Mouse (Mus musculus): Measurements from ENCODE around the gene Tcl1b1. TPM values are rescaled to one million over a fixed set of nuclear protein-coding genes. Genes with fewer than 3 reads are reported as not detected.
"Not testable (repeated sequence)": the region's sequence is repeated elsewhere in the genome, so short reads cannot be mapped to it uniquely, and the experiment has no call there.

The Tcl1b1 gene
- total and polyA plus RNA-seq, 2 experiments from 2014 or later = not detected

DNA sequence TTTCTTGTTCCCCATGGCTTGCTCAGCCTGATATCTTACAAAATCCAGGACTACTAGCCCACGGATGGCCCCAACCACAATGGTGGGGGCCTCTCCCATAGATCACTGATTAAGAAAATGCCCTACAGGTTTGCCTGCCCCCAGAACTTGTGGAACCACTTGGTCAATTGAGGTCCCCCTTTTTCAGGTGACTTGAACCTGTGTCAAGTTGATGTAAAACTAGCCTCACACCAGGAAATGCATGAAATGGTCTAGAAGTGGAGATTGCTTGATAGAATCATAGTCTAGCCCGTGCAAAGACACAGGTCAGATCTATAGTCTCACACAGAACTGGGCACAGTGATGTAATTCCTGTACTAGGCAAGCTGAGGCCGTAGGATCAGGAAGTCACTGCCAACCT, 13.8 kb upstream of the Tcl1b1 start, which contains the start of gene Tcl1b2:
TSS of gene Tcl1b2 (plus strand) at position 301 of the 400 bp plus-strand sequence.
- WGBS = 73% methylated on average over 3 of the region's 3 CpGs
- Histone ChIP-seq H3K27me3 (ENCODE audit: insufficient read depth, low read length) (no peaks in the 10 kb centered on the region), H3K27ac (ENCODE audit: low read depth, low read length) (no peak within 1 kb of the TSS), H3K36me3 (ENCODE audit: insufficient read depth, low read length) (no peaks in the 10 kb centered on the region), H3K4me2 (ENCODE audit: low read depth, low read length, poor library complexity, severe bottlenecking) (no peak within 1 kb of the TSS), H3K9ac (replicated peaks; ENCODE audit: low read length, poor library complexity, severe bottlenecking) (no peak within 1 kb of the TSS), H3K4me1 (ENCODE audit: insufficient read depth, low read length) (no peaks in the 10 kb centered on the region), H3K4me3 (ENCODE audit: low read depth, low read length) (no peak within 1 kb of the TSS), H3K9me3 (ENCODE audit: low read length) (no peaks in the 10 kb centered on the region)
- DNase-seq (ENCODE audit: low spot score) (no peak), ATAC-seq (ENCODE audit: low FRiP score) (no peak)
- no peak for TF ChIP-seq CTCF (IDR thresholded peaks at IDR 0.05)

DNA sequence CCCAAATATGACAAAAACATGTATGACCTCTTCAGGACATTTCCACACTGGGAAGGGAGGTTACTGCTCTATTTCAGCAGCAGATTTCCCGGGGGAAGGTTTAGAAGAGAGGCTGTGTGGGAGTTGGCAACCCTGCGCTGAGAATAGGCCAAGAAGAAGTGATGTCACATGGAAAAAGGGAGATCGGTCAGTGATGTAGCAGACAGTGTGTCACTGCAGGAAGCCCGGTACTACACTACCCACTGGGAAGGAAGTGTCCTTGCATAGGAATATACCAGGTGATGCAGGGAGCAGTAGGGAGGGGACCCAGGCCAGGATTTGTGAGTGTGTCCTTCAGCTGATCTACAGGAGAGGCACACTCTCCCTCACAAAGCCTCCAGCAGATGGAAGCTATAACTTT, 4.2 kb upstream of the Tcl1b1 start:
- H3K9me3 ChIP-seq (ENCODE audit: low read length); H3K27ac ChIP-seq (ENCODE audit: low read depth, low read length); H3K36me3 ChIP-seq (ENCODE audit: insufficient read depth, low read length); H3K4me2 ChIP-seq (ENCODE audit: low read depth, low read length, poor library complexity, severe bottlenecking); H3K4me1 ChIP-seq (ENCODE audit: insufficient read depth, low read length); DNase-seq (ENCODE audit: low spot score); H3K4me3 ChIP-seq (ENCODE audit: low read depth, low read length); H3K27me3 ChIP-seq (ENCODE audit: insufficient read depth, low read length); ATAC-seq (ENCODE audit: low FRiP score); H3K9ac ChIP-seq (replicated peaks; ENCODE audit: low read length, poor library complexity, severe bottlenecking): not testable (repeated sequence)
- 80% methylated on average over 4 of the region's 4 CpGs for WGBS

DNA sequence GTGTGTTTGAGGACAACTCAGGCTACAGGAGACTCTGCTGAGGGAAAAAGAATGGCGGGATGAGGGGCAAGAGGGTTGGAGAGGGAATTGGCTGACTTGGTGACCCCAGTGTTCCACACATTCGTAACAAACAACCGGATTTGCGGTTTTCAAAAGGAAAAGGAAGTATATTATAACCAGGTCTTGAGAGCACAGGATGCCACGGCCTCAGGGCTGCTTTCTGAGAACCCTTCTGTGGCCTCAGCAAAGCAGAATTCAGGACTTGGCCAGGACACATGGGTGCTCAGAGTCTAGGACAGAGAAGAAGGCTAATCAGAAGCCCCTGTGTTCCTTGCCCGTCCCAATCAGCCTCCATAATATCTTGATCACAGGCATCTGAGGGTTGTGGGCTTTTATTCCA, 648 bp upstream of the Tcl1b1 start:
- H3K27ac ChIP-seq (ENCODE audit: low read depth, low read length) = no peak overlapping the region
- no peak overlapping the region for H3K4me2 ChIP-seq (ENCODE audit: low read depth, low read length, poor library complexity, severe bottlenecking)
- no peaks in the 10 kb centered on the region for H3K36me3 ChIP-seq (ENCODE audit: insufficient read depth, low read length)
- TF ChIP-seq CTCF (IDR thresholded peaks at IDR 0.05) = no peak
- DNase-seq (ENCODE audit: low spot score) (no peak), ATAC-seq (ENCODE audit: low FRiP score) (no peak)
- no peaks in the 10 kb centered on the region for H3K4me1 ChIP-seq (ENCODE audit: insufficient read depth, low read length)
- H3K27me3 ChIP-seq (ENCODE audit: insufficient read depth, low read length) = no peaks in the 10 kb centered on the region
- no peak overlapping the region for H3K9ac ChIP-seq (replicated peaks; ENCODE audit: low read length, poor library complexity, severe bottlenecking)
- H3K9me3 ChIP-seq (ENCODE audit: low read length) = no peaks in the 10 kb centered on the region
- H3K4me3 ChIP-seq (ENCODE audit: low read depth, low read length) = no peak overlapping the region
- 88% methylated on average over 6 of the region's 6 CpGs for WGBS

DNA sequence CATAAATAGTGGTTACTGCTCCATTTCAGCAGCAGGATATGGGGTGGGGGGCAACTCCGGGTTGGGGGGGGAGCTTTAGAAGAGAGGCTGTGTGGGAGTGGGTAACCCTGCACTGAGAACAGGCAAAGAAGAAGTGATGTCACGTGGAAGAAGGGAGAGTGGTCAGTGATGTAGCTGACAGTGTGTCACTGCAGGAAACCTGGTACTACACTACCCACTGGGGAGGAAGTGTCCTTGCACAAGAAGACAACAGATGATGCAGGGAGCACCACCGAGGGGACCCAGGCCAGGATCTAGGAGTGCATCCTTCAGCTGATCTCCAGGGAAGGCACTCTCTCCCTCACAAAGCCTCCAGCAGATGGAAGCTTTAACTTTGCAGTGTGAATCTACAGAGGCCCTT, 7.2 kb downstream of the Tcl1b1 start:
- DNase-seq (ENCODE audit: low spot score) (no peak), ATAC-seq (ENCODE audit: low FRiP score) (no peak)
- 73% methylated on average over 3 of the region's 3 CpGs for WGBS
- H3K4me3 ChIP-seq (ENCODE audit: low read depth, low read length) = no peak overlapping the region
- no peaks in the 10 kb centered on the region for H3K4me1 ChIP-seq (ENCODE audit: insufficient read depth, low read length)
- no peak for TF ChIP-seq CTCF (IDR thresholded peaks at IDR 0.05)
- H3K9me3 ChIP-seq (ENCODE audit: low read length) = no peaks in the 10 kb centered on the region
- H3K9ac ChIP-seq (replicated peaks; ENCODE audit: low read length, poor library complexity, severe bottlenecking) = no peak overlapping the region
- H3K27ac ChIP-seq (ENCODE audit: low read depth, low read length) = no peak overlapping the region
- no peak overlapping the region for H3K4me2 ChIP-seq (ENCODE audit: low read depth, low read length, poor library complexity, severe bottlenecking)
- H3K27me3 ChIP-seq (ENCODE audit: insufficient read depth, low read length) = no peaks in the 10 kb centered on the region
- H3K36me3 ChIP-seq (ENCODE audit: insufficient read depth, low read length) = no peaks in the 10 kb centered on the region

DNA sequence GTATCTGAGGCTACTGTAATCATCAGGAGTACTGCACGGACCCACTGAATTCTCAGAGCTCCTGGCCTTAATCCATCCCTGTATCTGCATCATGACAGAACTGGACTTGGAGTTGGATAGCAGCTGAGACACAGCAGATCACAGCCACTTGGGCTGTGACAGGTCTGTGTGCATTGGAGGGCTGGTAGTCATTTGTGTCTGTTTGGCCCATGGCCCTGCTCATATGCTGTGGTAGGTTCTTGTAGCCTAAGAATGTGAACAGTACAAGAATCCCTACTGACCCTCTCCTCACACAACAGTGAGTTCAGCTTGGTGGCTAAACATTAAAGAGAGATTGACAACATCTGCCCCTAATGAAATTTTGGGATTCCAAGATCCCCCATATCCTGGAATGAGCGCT, 13.9 kb downstream of the Tcl1b1 start:
- WGBS = 88% methylated on average over 2 of the region's 2 CpGs
- Histone ChIP-seq H3K4me3 (ENCODE audit: low read depth, low read length) (no peak overlapping the region), H3K36me3 (ENCODE audit: insufficient read depth, low read length) (no peaks in the 10 kb centered on the region), H3K27me3 (ENCODE audit: insufficient read depth, low read length) (no peaks in the 10 kb centered on the region), H3K9me3 (ENCODE audit: low read length) (no peaks in the 10 kb centered on the region), H3K4me2 (ENCODE audit: low read depth, low read length, poor library complexity, severe bottlenecking) (no peak overlapping the region), H3K27ac (ENCODE audit: low read depth, low read length) (no peak overlapping the region), H3K4me1 (ENCODE audit: insufficient read depth, low read length) (no peaks in the 10 kb centered on the region), H3K9ac (replicated peaks; ENCODE audit: low read length, poor library complexity, severe bottlenecking) (no peak overlapping the region)
- no peak for DNase-seq (ENCODE audit: low spot score)
- no peak for ATAC-seq (ENCODE audit: low FRiP score)
- no peak for TF ChIP-seq CTCF (IDR thresholded peaks at IDR 0.05)

DNA sequence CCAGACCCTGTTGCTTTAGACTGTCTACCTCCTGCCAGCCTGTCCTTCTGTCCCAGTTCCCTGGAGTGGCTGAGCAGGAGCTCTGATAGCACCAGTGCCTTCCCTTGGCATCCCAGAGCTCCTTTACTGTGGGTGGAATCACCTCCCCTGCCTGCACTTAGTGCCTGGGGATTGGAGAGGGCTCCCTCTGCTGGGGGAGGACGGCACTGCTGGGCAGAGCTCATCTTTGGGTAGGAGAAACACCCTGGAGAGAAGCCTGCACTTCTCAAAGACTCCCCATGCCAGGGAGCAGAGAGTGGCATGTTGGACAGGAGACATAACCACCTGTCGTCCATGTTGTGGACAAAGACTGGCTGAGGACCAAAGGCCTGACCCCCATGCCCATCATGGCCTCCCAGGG, 14.8 kb downstream of the Tcl1b1 start:
- DNase-seq (ENCODE audit: low spot score); H3K4me3 ChIP-seq (ENCODE audit: low read depth, low read length); H3K27me3 ChIP-seq (ENCODE audit: insufficient read depth, low read length); H3K27ac ChIP-seq (ENCODE audit: low read depth, low read length); H3K36me3 ChIP-seq (ENCODE audit: insufficient read depth, low read length); H3K4me1 ChIP-seq (ENCODE audit: insufficient read depth, low read length); H3K9ac ChIP-seq (replicated peaks; ENCODE audit: low read length, poor library complexity, severe bottlenecking); H3K9me3 ChIP-seq (ENCODE audit: low read length); ATAC-seq (ENCODE audit: low FRiP score); H3K4me2 ChIP-seq (ENCODE audit: low read depth, low read length, poor library complexity, severe bottlenecking): not testable (repeated sequence)
- WGBS = 33% methylated on average over 2 of the region's 2 CpGs
- peak; percentile 29; the same call in 1 of the 2 replicates for TF ChIP-seq CTCF (IDR thresholded peaks at IDR 0.05)

DNA sequence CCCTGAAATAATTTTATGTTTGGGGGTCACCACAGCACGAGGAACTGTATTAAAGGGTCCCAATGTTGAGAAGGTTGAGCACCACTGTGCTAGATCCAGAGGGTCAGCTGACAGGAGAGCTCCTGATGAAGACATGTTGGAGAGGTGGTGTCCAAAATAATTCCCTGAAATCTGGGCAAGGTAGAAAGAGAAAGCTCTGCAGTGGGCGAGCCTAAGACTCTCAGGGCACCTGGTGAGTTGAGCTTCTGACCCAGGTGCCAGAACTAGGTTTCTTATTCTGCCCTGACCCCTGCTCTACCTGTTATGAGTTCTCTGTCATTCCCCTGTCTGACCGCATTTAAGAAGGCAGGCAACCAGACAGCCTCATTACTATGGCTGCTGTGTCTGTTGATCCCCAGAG, 16.6 kb downstream of the Tcl1b1 start, which contains the start of gene Tcl1b5:
TSS of gene Tcl1b5 (plus strand) at position 301 of the 400 bp plus-strand sequence.
- not testable (repeated sequence) for H3K9ac ChIP-seq (replicated peaks; ENCODE audit: low read length, poor library complexity, severe bottlenecking); H3K9me3 ChIP-seq (ENCODE audit: low read length); H3K4me1 ChIP-seq (ENCODE audit: insufficient read depth, low read length); H3K4me2 ChIP-seq (ENCODE audit: low read depth, low read length, poor library complexity, severe bottlenecking); H3K36me3 ChIP-seq (ENCODE audit: insufficient read depth, low read length); H3K27me3 ChIP-seq (ENCODE audit: insufficient read depth, low read length); ATAC-seq (ENCODE audit: low FRiP score); DNase-seq (ENCODE audit: low spot score); H3K4me3 ChIP-seq (ENCODE audit: low read depth, low read length); H3K27ac ChIP-seq (ENCODE audit: low read depth, low read length)
- WGBS = 67% methylated on average over 3 of the region's 3 CpGs

DNA sequence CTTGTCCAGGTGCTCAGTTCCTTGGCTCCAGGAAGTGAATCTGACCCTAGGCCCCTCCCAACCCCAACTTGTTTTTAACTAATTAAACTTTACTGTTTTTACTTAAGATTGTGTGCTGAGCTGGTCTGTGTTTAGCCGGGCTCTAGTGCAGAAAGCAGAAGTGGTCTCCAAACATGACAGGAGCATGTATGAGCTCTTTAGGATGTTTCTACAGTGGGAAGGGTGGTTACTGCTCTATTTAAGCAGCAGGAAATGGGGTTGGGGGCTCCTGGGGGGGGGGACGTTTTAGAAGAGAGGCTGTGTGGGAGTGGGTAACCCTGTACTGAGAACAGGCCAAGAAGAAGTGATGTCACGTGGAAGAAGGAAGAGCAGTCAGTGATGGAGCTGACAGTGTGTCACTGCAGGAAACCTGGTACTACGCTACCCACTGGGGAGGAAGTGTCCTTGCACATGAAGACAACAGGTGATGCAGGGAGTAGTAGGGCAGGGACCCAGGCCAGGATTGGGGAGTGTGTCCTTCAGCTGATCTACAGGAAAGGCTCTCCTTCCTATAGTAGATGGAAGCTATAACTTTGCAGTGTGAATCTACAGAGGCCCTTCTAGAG, 21.7 kb downstream of the Tcl1b1 start:
- H3K4me1 ChIP-seq (ENCODE audit: insufficient read depth, low read length); H3K4me2 ChIP-seq (ENCODE audit: low read depth, low read length, poor library complexity, severe bottlenecking); H3K4me3 ChIP-seq (ENCODE audit: low read depth, low read length); H3K36me3 ChIP-seq (ENCODE audit: insufficient read depth, low read length); H3K9me3 ChIP-seq (ENCODE audit: low read length); H3K27me3 ChIP-seq (ENCODE audit: insufficient read depth, low read length); DNase-seq (ENCODE audit: low spot score); H3K9ac ChIP-seq (replicated peaks; ENCODE audit: low read length, poor library complexity, severe bottlenecking); ATAC-seq (ENCODE audit: low FRiP score); H3K27ac ChIP-seq (ENCODE audit: low read depth, low read length): not testable (repeated sequence)
- 79% methylated on average over 4 of the region's 4 CpGs for WGBS
